ENCODE assay signal across 19 mouse cellular contexts in genomic region chr8:109081295-109081694, GRCm38 (mm10).
DNase-seq lines count a peak whose midpoint lies in the region; ATAC-seq and TF ChIP-seq lines count a peak whose summit lies in the region.
"Had no signal": no experiment of that assay in that cellular context is flagged by ENCODE, and none has a peak within 500 bp of the region (broad histone marks: within the 10 kb centered on the region; RNA-seq: fewer than 3 reads in every experiment).

No protein-coding gene starts in this region.

- no peak overlapping the region for H3K4me2 ChIP-seq in heart, embryonic 11.5 days
- no peak overlapping the region for H3K4me2 ChIP-seq in lung, embryonic 14.5 days
- H3K4me2 ChIP-seq in midbrain, embryonic 13.5 days (replicated peaks) = no peak overlapping the region
- H3K4me2 ChIP-seq: forebrain, embryonic 12.5 days; heart, embryonic 15.5 days; kidney, embryonic 15.5 days; neural tube, embryonic 15.5 days had no signal

- H3K4me3 ChIP-seq in heart, embryonic 11.5 days (ENCODE audit: low read depth, low read length) = no peak overlapping the region
- no peak overlapping the region for H3K4me3 ChIP-seq in lung, embryonic 14.5 days (ENCODE audit: low read depth, low read length)
- H3K4me3 ChIP-seq in midbrain, embryonic 13.5 days (replicated peaks) = no peak overlapping the region
- H3K4me3 ChIP-seq: forebrain, embryonic 12.5 days; heart, embryonic 15.5 days; kidney, embryonic 15.5 days; limb, embryonic 10.5 days; neural tube, embryonic 15.5 days had no signal

- no peaks in the 10 kb centered on the region for H3K4me1 ChIP-seq in heart, embryonic 11.5 days (ENCODE audit: control insufficient read depth, insufficient read depth, low read length)
- H3K4me1 ChIP-seq in lung, embryonic 14.5 days (ENCODE audit: insufficient read depth) = no peaks in the 10 kb centered on the region
- no peaks in the 10 kb centered on the region for H3K4me1 ChIP-seq in midbrain, embryonic 13.5 days (replicated peaks)
- H3K4me1 ChIP-seq: forebrain, embryonic 12.5 days; heart, embryonic 15.5 days; kidney, embryonic 15.5 days; neural tube, embryonic 15.5 days had no signal

- TF ChIP-seq CTCF in lung, embryonic 14.5 days (IDR thresholded peaks at IDR 0.05; ENCODE audit: low read depth) = no peak

- H3K27ac ChIP-seq in heart, embryonic 11.5 days (ENCODE audit: low read depth, low read length) = no peak overlapping the region
- peak overlapping the region; percentile 72; the same call in 1 of the 2 replicates for H3K27ac ChIP-seq in lung, embryonic 14.5 days (ENCODE audit: low read depth)
- no peak overlapping the region for H3K27ac ChIP-seq in midbrain, embryonic 13.5 days
- H3K27ac ChIP-seq: forebrain, embryonic 12.5 days; heart, embryonic 15.5 days; kidney, embryonic 15.5 days; limb, embryonic 10.5 days; liver, embryonic 14.5 days; neural tube, embryonic 15.5 days had no signal

- no peak for ATAC-seq in heart, embryonic 11.5 days (replicated peaks; ENCODE audit: insufficient number of reproducible peaks, low FRiP score, low TSS enrichment)
- peak; percentile 73 for ATAC-seq in lung, embryonic 14.5 days (ENCODE audit: insufficient read depth)
- no peak for ATAC-seq in midbrain, embryonic 13.5 days
- ATAC-seq: activated CD4-positive, CD25-positive, alpha-beta regulatory T cell, adult 4 months had no signal

- no peaks in the 10 kb centered on the region for H3K9me3 ChIP-seq in heart, embryonic 11.5 days (replicated peaks; ENCODE audit: control insufficient read depth, low read length)
- no peaks in the 10 kb centered on the region; the same call in 1 of the 2 replicates for H3K9me3 ChIP-seq in lung, embryonic 14.5 days (ENCODE audit: low read depth, low read length)
- H3K9me3 ChIP-seq in midbrain, embryonic 13.5 days = peaks cover 4% of the 10 kb centered on the region; the same call in 1 of the 2 replicates
- H3K9me3 ChIP-seq: heart, embryonic 15.5 days; limb, embryonic 10.5 days had no signal

- no peaks in the 10 kb centered on the region for H3K27me3 ChIP-seq in heart, embryonic 11.5 days (ENCODE audit: control insufficient read depth, insufficient read depth, low read length)
- H3K27me3 ChIP-seq in lung, embryonic 14.5 days (ENCODE audit: insufficient read depth, low read length) = no peaks in the 10 kb centered on the region
- no peaks in the 10 kb centered on the region for H3K27me3 ChIP-seq in midbrain, embryonic 13.5 days
- H3K27me3 ChIP-seq: forebrain, embryonic 12.5 days; heart, embryonic 15.5 days; kidney, embryonic 15.5 days; neural tube, embryonic 15.5 days had no signal

- H3K36me3 ChIP-seq in heart, embryonic 11.5 days (ENCODE audit: control insufficient read depth, insufficient read depth, low read length) = no peaks in the 10 kb centered on the region
- no peaks in the 10 kb centered on the region for H3K36me3 ChIP-seq in lung, embryonic 14.5 days (ENCODE audit: insufficient read depth)
- no peaks in the 10 kb centered on the region for H3K36me3 ChIP-seq in midbrain, embryonic 13.5 days
- H3K36me3 ChIP-seq: forebrain, embryonic 12.5 days; heart, embryonic 15.5 days; kidney, embryonic 15.5 days; limb, embryonic 10.5 days; neural tube, embryonic 15.5 days had no signal

- 80% methylated on average over 5 of the region's 5 CpGs for WGBS in heart, embryonic 11.5 days (ENCODE audit: insufficient replicate concordance)
- WGBS in lung, embryonic 14.5 days = 29% methylated on average over 5 of the region's 5 CpGs
- 89% methylated on average over 5 of the region's 5 CpGs for WGBS in midbrain, embryonic 13.5 days

- H3K9ac ChIP-seq in heart, embryonic 11.5 days (ENCODE audit: low read depth, low read length) = no peak overlapping the region
- H3K9ac ChIP-seq in lung, embryonic 14.5 days = no peak overlapping the region
- H3K9ac ChIP-seq in midbrain, embryonic 13.5 days (replicated peaks) = no peak overlapping the region
- H3K9ac ChIP-seq: forebrain, embryonic 12.5 days; heart, embryonic 15.5 days; kidney, embryonic 15.5 days; liver, embryonic 14.5 days; neural tube, embryonic 15.5 days had no signal

- peak; percentile 64 to 77 for DNase-seq in heart, adult 18-20 months
- peak; percentile 45 for DNase-seq in urinary bladder, postnatal 14 days (ENCODE audit: low spot score)
- no peak for DNase-seq in urinary bladder, adult 2 months (ENCODE audit: low spot score)
- peak; percentile 83 for DNase-seq in lung, embryonic 14.5 days
- DNase-seq in skeletal muscle tissue, adult 2 months (ENCODE audit: low read depth, low spot score) = peak; percentile 75
- no peak for DNase-seq in right cerebral cortex, postnatal 10 days (ENCODE audit: low spot score in 2 of 2)
- DNase-seq: adrenal gland, postnatal 36 days; cerebellum, adult 9-11 months; spleen, adult 18-20 months; thymus, postnatal 36 days had no signal

Comparison
In these comparisons a context has a peak if more than half of its experiments do, and no peak if none do; other contexts are left out.
1. DNase-seq: peak in heart, adult 18-20 months (2 of 2), urinary bladder, postnatal 14 days (single experiment), lung, embryonic 14.5 days (single experiment) and skeletal muscle tissue, adult 2 months (single experiment); none in urinary bladder, adult 2 months (single experiment) and right cerebral cortex, postnatal 10 days (0 of 2).